ENCODE assay signal across 8 mouse cellular contexts in genomic region chr7:138940612-138941461, GRCm38 (mm10). TPM values are rescaled to one million over a fixed set of nuclear protein-coding genes. Genes with fewer than 3 reads are reported as not detected.
DNase-seq lines count a peak whose midpoint lies in the region; ATAC-seq and TF ChIP-seq lines count a peak whose summit lies in the region.

Jakmip3 (plus strand) TSS chr7:138940730.

- intact Hi-C loops in left cerebral cortex, adult 2 months (cut with DNase I), result loop anchor here (1.0 kb wide), 1 partner anchor 32 kb away; the partner anchor contains the start of gene Bnip3

- peaks cover 12% of the 10 kb centered on the region for H3K4me1 ChIP-seq in lung, embryonic 15.5 days
- H3K4me1 ChIP-seq in midbrain, postnatal 0 days (ENCODE audit: insufficient read depth, low read length), result no peaks in the 10 kb centered on the region

- no peaks in the 10 kb centered on the region for H3K36me3 ChIP-seq in lung, embryonic 15.5 days
- no peaks in the 10 kb centered on the region for H3K36me3 ChIP-seq in midbrain, postnatal 0 days (ENCODE audit: insufficient read depth, low read length)

- TF ChIP-seq CTCF in left cerebral cortex, adult 2 months (IDR thresholded peaks at IDR 0.05), result no peak
- TF ChIP-seq CTCF in midbrain, postnatal 0 days (IDR thresholded peaks at IDR 0.05), result no peak

- no peak for DNase-seq in lung, postnatal 36 days
- peak; percentile 86 for DNase-seq in cerebellum, postnatal 25 days
- peak; percentile 74 to 75 for DNase-seq in left cerebral cortex, adult 2 months (ENCODE audit: extremely low spot score in 1 of 2, low spot score in 2 of 2)
- DNase-seq in midbrain, postnatal 0 days (ENCODE audit: low spot score), result peak; percentile 45
- DNase-seq in urinary bladder, postnatal 14 days (ENCODE audit: low spot score), result no peak

- no peaks in the 10 kb centered on the region for H3K9me3 ChIP-seq in lung, embryonic 15.5 days
- H3K9me3 ChIP-seq in midbrain, postnatal 0 days (ENCODE audit: low read length), result no peaks in the 10 kb centered on the region

- H3K4me2 ChIP-seq in lung, embryonic 15.5 days, result peak within 1 kb of the TSS; percentile 79
- peak within 1 kb of the TSS; percentile 65 for H3K4me2 ChIP-seq in midbrain, postnatal 0 days (ENCODE audit: low read depth, low read length, poor library complexity, severe bottlenecking)

- peak within 1 kb of the TSS; percentile 43 for H3K4me3 ChIP-seq in lung, embryonic 15.5 days
- peak within 1 kb of the TSS; percentile 52 for H3K4me3 ChIP-seq in left cerebral cortex, adult 2 months
- H3K4me3 ChIP-seq in midbrain, postnatal 0 days (ENCODE audit: low read depth, low read length), result peak within 1 kb of the TSS; percentile 75

- under 1% methylated on average over 71 of the region's 78 CpGs for WGBS in lung, embryonic 15.5 days
- WGBS in midbrain, postnatal 0 days, result under 1% methylated on average over 78 of the region's 78 CpGs

- H3K9ac ChIP-seq in lung, embryonic 15.5 days, result 0 out of 2 replicates have a peak within 1 kb of the TSS, but pooled peaks have one; percentile 19
- peak within 1 kb of the TSS; percentile 90 for H3K9ac ChIP-seq in midbrain, postnatal 0 days (replicated peaks; ENCODE audit: low read length, poor library complexity, severe bottlenecking)

- ATAC-seq in lung, embryonic 15.5 days (ENCODE audit: borderline replicate concordance, extremely low read depth, low FRiP score, low TSS enrichment), result 0 out of 2 replicates have a peak, but pooled peaks have one; percentile 33
- ATAC-seq in granulocyte monocyte progenitor cell, adult 5-6 weeks (replicated peaks; ENCODE audit: poor library complexity, severe bottlenecking), result peak; percentile 42
- ATAC-seq in midbrain, postnatal 0 days (ENCODE audit: low FRiP score), result peak; percentile 74
- ATAC-seq in erythroblast, adult 5-6 weeks (replicated peaks; ENCODE audit: low FRiP score, poor library complexity, severe bottlenecking), result no peak

- H3K27me3 ChIP-seq in lung, embryonic 15.5 days, result peaks cover 69% of the 10 kb centered on the region
- H3K27me3 ChIP-seq in midbrain, postnatal 0 days (ENCODE audit: insufficient read depth, low read length), result peaks cover 18% of the 10 kb centered on the region; the same call in 1 of the 2 replicates

- H3K27ac ChIP-seq in lung, embryonic 15.5 days, result no peak within 1 kb of the TSS
- peak within 1 kb of the TSS; percentile 99 for H3K27ac ChIP-seq in left cerebral cortex, adult 2 months
- H3K27ac ChIP-seq in midbrain, postnatal 0 days (ENCODE audit: low read depth, low read length), result peak within 1 kb of the TSS; percentile 92

RNA-seq across cellular contexts. Expression of gene Jakmip3, which starts in this region (rescaled TPM):
- 0.08 and 0.15 TPM in 2 replicates for polyA plus RNA-seq in lung, embryonic 15.5 days (2015; fragmentation: Nextera tagmentation; extraction: Ambion mirVana)
- not detected in 2 replicates for total RNA-seq in granulocyte monocyte progenitor cell, adult 5-6 weeks (2014; fragmentation: Nextera tagmentation)
- not detected in 2 replicates for total RNA-seq in granulocyte monocyte progenitor cell, adult 5-6 weeks (2017)
- total RNA-seq in left cerebral cortex, adult 2 months (2021), result 10 to 100 TPM; 54.0 to 54.7 TPM
- total RNA-seq in midbrain, postnatal 0 days (2014; rRNA removed), result 17.4 and 19.6 TPM in 2 replicates
- polyA plus RNA-seq in midbrain, postnatal 0 days (2015; fragmentation: Nextera tagmentation; extraction: Ambion mirVana), result 8.1 and 8.5 TPM in 2 replicates
- not detected in 2 replicates for total RNA-seq in erythroblast, adult 5-6 weeks (2015; ENCODE audit: low replicate concordance)
- not detected in 2 replicates for total RNA-seq in erythroblast, adult 5-6 weeks (2017; ENCODE audit: low replicate concordance)

Comparison
In these comparisons a context has a peak if more than half of its experiments do, and no peak if none do; other contexts are left out.
1. RNA of gene Jakmip3 (total RNA-seq): 54.0 to 54.7 TPM in left cerebral cortex, adult 2 months and 17.4 to 19.6 TPM in midbrain, postnatal 0 days; not detected in granulocyte monocyte progenitor cell, adult 5-6 weeks and not detected in erythroblast, adult 5-6 weeks; every median in the first group is over 10 times any median in the second.
2. Peak in ATAC-seq, H3K4me3 ChIP-seq, H3K9ac ChIP-seq and H3K4me2 ChIP-seq in lung, embryonic 15.5 days; RNA of the gene not detected or under 1 TPM.
3. Peak in ATAC-seq in granulocyte monocyte progenitor cell, adult 5-6 weeks; RNA of the gene not detected or under 1 TPM.
4. DNase-seq: peak in cerebellum, postnatal 25 days (2 of 2), left cerebral cortex, adult 2 months (2 of 2) and midbrain, postnatal 0 days (single experiment); none in lung, postnatal 36 days (single experiment) and urinary bladder, postnatal 14 days (single experiment).
5. Peak in every context shown above with its lines, with median percentiles within 50 percentile points of each other: H3K4me3 ChIP-seq.